Mouse (Mus musculus): ENCODE measurements around the gene Dusp11.

DNA sequence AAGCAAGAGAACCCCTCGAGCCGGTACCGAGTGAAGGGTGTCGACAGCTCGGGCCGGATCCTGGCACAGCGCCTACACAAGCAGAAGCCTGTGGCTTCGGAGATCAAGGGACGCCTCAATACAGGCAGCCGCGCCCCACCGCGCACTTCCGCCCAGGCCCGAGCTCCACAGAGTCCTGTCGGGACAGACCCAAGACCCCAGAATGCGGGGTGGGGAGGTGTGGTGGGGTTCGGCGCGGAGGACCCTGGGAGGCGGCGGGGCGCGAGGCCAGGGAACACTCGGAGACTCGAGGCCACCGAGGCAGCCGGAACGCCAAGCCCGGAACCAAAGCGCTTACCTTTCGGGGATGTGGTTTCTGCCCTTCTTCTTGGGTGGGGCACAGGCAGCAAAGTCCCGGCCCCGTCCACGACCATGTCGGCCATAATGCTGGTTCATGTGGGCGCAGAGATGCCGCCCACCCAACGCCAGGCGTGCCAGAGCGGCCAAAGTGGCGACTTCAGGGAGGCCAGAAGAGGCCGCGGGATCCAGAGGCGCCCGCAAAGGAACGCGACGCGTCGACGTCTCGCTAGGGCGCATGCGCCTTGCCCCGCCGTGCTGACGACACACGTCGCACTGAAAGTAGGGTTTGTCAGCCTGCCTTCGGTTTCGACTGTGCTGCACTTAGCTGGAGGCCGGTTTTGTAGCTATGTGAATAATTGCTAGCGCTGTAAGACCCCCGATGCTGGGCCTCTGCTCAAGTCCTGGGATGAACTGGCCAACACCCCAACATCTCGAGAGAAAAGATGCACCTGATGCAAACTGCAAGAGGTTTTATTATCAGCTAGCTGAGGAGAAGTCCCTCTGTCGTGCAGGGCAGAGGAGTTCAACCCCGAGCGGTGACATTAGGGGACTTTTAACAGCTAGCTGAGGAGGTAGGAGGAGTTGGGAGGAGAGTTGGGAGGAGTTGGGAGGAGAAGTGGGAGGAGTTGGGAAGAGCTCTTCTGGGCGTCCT lies at the start of gene Dusp11:
- TF ChIP-seq CTCF (IDR thresholded peaks at IDR 0.05; ENCODE audit: borderline replicate concordance, extremely low read depth, insufficient read depth, insufficient read length): no peak
- peak; percentile 74; the same call in 1 of the 2 replicates for TF ChIP-seq POLR2A (IDR thresholded peaks at IDR 0.05; ENCODE audit: borderline replicate concordance, extremely low read depth, insufficient read depth, insufficient read length, poor library complexity, severe bottlenecking)
